Mouse (Mus musculus) liver, postnatal 0 days (tissue): Measurements from ENCODE around the gene Stmn3.
"Not testable (repeated sequence)": the region's sequence is repeated elsewhere in the genome, so short reads cannot be mapped to it uniquely, and the experiment has no call there.

Source experiments
- CTCF ChIP-seq: sonication (generic); IDR thresholded peaks from 2 replicates; pipeline ENCODE4 v1.5.1; 2016; ENCODE audit warnings: antibody characterized with exemption, low read depth
- EP300 ChIP-seq: IDR thresholded peaks from 2 replicates; pipeline ENCODE4 v1.6.1; 2016; ENCODE audit warnings: antibody characterized with exemption, low read depth, mild to moderate bottlenecking

- TF ChIP-seq CTCF = peak; percentile 47
- not testable (repeated sequence) for TF ChIP-seq EP300
These were observed 26.3 kb downstream of the Stmn3 start, which contains the start of gene Gmeb2 for GRCm38 (mm10) chr2:181287958-181288350.
